Mouse (Mus musculus) adrenal gland, postnatal 4 days (tissue): ENCODE measurements around the gene Gm45234. TPM values are rescaled to one million over a fixed set of nuclear protein-coding genes. Genes with fewer than 3 reads are reported as not detected.
A peak's percentile ranks its signal among the peaks of the same experiment; 100 is the strongest.
"Not testable (repeated sequence)": the region's sequence is repeated elsewhere in the genome, so short reads cannot be mapped to it uniquely, and the experiment has no call there.

Source experiments
- DNase-seq, 2 experiments: peaks; one replicate each; pipeline ENCODE4 v3.0.0; 2021 to 2022; ENCODE audit warnings: low spot score in 2 of 2, mixed read lengths in 2 of 2
- long read RNA-seq, 2 experiments: library from polyadenylated mRNA; stranded (forward); transcript quantifications; one replicate each; pipeline ENCODE4 v2.0.0; 2021
- total RNA-seq, 2 experiments: library from RNA; stranded (reverse); gene quantifications; 2 replicates each; pipeline ENCODE4 v1.2.3; 2021

Gene Gm45234
- total RNA-seq: 1 to 10 TPM in 1 of 2 experiments, not detected in 1; 2.2 TPM
- long read RNA-seq, experiment 1: 0 reads
- long read RNA-seq, experiment 2, partial matches to known transcripts: 0 of 3 reads
- long read RNA-seq, experiment 2, other reads (novel, unspliced or antisense): 3 of 3 reads

GRCm38 (mm10) chr6:124755831-124756595 is at the start of gene Gm45234, which contains the start of gene Atn1:
Gene Gm45234 (minus strand): TSS chr6:124756021.
Gene Atn1 (minus strand): TSS chr6:124756524.
- peak in 1 of 2 experiments; percentile 63 for DNase-seq

GRCm38 (mm10) chr6:124804341-124804740 is 48.5 kb upstream of the Gm45234 start:
- no peak for DNase-seq

DNA sequence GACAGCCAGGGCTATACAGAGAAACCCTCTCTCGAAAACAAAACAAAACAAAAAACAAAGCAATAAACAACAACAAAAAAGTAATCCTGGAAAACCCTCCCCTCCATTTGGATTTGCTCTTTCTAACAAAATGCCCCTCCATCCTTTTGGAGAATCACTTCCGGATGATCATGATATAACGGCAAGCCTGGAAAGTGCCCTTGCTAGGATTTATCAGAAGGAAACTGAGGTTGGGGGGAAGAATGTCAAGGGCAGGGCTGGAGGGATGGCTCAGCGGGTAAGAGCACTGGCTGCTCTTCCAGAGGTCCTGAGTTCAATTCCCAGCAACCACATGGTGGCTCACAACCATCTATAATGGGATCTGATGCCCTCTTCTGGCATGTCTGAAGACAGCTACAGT is 47.9 kb upstream of the Gm45234 start:
- DNase-seq: not testable (repeated sequence)

DNA sequence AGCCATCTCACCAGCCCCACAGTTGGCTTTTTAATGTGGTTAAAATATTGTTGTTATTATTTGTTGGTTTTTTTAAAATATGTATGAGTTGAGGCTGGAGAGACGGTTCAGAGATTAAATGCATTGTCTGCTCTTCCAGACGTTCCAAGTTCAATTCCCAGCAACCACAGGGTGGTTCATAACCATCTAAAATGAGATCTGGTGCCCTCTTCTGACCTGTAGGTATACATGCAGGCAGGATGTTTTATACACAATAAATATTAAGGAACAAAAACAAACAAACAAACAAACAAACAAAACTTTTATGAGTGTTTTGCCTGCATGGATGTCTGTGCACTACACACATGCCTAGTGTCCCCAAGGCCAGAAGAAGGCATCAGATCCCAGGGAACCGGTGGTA is 47.2 kb upstream of the Gm45234 start:
- no peak for DNase-seq

DNA sequence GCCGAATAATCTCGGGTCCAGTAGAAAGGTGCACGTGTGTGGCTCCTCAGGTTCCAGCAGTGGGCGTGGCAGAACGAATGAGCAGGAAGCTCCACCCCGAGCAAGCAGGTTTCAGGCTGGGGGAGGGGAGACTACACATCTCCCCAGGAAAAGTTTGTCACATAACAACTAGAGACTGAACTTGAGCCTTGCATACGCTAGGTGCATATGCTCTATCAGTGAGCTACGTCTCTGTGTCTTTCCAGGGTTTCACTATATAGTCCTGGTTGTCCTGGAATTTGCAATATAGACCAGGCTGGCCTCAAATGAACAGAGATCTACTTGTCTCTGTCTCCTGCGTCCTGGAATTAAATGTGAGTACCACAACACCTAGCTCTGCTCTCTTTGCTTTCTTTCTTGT is 46.6 kb upstream of the Gm45234 start:
- DNase-seq: not testable (repeated sequence)

DNA sequence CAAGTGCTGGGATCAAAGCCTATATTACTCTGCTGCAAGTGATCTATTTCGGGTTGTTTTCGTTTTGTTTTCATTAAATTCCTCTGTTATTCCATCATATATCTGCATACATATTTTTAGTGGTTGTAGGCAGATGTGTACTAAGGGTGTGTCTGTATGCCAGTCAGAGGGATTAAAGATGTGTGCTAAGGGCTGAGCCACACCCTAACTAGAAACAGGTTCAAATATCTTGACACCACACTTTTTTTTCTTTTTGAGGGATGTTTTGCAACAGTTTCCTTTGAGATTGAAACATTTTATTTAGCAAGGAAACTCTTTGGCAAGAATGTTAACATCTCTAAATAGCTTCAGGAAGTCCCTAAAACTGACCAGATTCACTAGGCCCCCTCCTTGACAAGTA is 40.4 kb upstream of the Gm45234 start:
- no peak for DNase-seq

GRCm38 (mm10) chr6:124795781-124796180 is 40.0 kb upstream of the Gm45234 start:
- DNase-seq: no peak

DNA sequence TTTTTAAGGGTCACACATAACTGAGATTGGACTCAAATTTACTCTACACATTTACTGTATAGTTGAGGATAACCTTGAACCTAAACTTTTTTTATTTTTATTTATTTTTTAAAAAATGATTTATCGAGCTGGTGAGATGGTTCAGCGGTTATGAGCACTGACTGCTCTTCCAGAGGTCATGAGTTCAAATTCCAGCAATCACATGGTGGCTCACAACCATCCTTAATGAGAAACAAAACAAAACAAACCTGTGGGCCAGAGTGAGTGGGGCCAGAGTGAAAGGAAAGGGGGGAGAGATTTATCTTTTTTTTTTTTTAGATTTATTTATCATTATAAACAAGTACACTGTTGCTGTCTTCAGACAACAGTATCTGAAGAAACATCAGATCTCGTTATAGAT is 36.1 kb upstream of the Gm45234 start:
- DNase-seq: no peak

GRCm38 (mm10) chr6:124790121-124790520 is 34.3 kb upstream of the Gm45234 start:
- no peak for DNase-seq

GRCm38 (mm10) chr6:124789519-124789918 is 33.7 kb upstream of the Gm45234 start:
- DNase-seq: no peak

GRCm38 (mm10) chr6:124787722-124788121 is 31.9 kb upstream of the Gm45234 start:
- DNase-seq: no peak

GRCm38 (mm10) chr6:124786756-124787420 is 31.1 kb upstream of the Gm45234 start:
- DNase-seq: no peak

- no peak for DNase-seq
Measured at GRCm38 (mm10) chr6:124782436-124782835, 26.6 kb upstream of the Gm45234 start.

GRCm38 (mm10) chr6:124780917-124781316 is 25.1 kb upstream of the Gm45234 start:
- no peak for DNase-seq

GRCm38 (mm10) chr6:124779984-124780416 is 24.2 kb upstream of the Gm45234 start:
- no peak for DNase-seq

DNA sequence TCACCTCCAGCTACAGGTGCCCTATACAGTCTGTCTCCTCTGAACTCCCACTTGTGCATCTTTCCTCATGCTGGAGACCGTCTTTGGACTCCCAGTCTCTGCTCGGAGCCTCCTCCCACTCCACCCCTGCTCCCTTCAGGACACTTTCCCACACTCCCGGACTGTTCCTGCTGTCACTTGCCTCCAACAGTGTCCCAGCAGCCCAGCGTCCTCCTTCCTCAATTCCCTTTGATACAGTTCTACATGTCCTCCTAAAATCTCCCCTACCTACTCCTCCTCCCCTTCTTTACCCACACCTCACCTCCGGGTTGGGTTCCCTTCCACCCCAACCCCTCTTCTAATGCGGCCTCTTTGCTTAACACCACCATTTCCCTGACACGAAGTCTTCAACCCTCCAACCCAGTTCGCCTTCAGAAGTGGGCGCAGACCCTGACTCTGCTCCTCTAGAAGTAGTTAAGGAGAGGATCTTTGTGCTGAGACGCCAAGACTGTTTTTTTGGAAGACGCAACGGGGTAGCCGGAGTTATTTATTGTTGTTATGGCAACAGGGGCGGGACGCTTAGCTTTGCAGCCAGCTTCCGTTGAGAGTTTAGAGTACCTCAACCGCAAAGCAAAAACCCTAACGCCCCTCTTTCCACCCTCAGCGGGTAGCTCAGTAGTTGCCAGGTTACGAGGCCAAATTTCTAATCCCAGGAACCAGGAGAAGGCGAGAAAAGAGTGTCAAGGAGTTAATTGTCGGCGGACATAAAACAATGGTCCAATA is 23.6 kb upstream of the Gm45234 start, which contains the start of gene Lrrc23:
Gene Lrrc23, minus strand, starts transcription at position 506 of the 762 bp plus-strand sequence.
- no peak for DNase-seq

- no peak for DNase-seq
Measured at GRCm38 (mm10) chr6:124770511-124770910, 14.7 kb upstream of the Gm45234 start.

DNA sequence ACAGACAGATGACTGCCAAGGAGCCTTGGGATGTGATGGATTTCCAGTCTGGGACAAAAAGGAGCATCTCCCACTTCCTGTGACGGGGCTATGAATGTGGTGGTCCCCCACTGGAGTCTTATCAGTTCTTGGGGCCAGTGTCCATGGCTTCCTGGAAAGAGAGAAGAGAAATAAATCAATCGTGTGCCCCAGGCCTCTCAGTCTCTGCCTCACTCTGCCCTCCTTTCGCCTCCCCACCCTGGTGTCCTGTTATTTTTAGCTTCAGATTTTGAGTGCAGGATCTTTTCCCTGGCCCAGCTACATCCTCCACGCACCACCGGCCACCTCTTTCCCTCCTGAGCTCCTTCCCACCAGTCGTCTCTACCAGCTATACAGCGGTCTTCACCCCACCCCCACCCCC is 14.2 kb upstream of the Gm45234 start:
- DNase-seq: no peak

DNA sequence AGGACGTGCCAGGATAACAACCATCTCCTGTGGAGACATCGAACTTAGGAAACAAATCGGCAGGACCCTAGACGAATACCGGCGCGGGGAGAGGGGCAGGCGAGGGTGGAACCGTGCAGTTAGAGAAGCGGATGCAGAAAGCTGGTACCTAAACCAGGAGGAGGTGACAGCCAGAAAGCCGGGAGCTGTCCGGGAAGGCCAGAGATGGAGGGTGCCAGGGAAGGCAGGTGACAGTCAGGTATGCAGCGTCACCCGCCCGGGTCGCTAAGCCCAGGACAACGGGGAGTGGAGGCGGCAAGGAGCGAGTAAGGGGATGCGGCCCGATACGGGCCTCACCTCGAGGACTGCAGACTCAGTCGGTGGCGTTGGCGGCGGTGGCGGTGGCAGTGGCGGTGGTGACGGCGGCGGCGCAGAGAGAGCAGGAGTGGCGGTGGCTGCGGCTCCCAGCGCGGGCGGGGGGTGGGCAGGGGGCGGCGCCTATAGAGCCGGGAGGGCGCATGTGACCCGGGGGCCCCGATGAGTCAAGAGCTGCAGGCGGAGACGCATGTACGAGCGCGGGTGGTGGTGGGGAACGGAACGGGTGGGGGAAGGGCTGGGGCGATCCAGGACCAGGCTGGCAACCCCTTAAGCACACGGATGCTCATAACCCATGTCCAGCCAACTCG is 13.4 kb upstream of the Gm45234 start, which contains the start of gene Eno2:
Gene Eno2, minus strand, starts transcription at position 573 of the 665 bp plus-strand sequence.
- DNase-seq: no peak

DNA sequence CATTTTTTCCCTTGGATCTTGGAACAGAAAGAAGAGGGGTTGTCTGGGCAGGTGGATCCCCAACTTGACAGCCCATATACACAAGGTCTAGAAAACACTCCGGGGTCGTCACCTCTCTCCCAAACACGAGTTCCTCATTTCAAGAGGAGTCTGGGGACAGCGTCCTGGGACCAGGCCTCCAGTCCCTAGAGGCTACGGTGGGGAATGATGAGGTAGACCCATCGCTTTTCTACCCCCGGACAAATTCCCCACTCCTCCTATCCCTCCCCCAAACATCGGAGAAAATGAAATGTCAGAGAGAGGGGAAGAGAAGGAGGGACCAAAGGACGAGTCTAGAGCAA is 12.9 kb upstream of the Gm45234 start:
- DNase-seq: no peak
